Mouse (Mus musculus): ENCODE results near the gene Ube2d3. TPM values are rescaled to one million over a fixed set of nuclear protein-coding genes. Genes with fewer than 3 reads are reported as not detected.

Ube2d3 gene
- polyA plus RNA-seq, 1 experiment from 2014 or later, result 383 TPM

DNA sequence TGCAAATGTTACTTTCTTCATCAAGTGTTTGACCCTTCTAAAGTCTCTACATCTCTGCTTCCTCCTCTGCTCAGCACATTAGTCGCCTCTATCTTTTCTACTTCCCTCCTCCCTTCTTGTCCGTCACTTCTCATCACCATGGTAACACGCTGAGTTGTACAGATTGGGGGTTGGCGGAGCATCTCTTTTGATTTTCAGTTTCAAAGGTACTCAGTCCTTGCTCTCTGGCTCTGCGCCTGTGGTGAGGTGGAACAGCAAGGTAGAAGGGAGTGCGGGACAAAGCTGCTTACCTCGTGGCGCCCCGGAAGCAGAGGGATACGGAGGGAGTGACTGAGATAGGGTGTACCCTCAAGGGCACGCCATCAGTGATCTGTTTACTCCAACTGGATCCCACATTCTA lies 75.3 kb downstream of the Ube2d3 start:
- H3K4me2 ChIP-seq (ENCODE audit: low read length), result 0 out of 2 replicates have a peak overlapping the region, but pooled peaks have one; percentile 31
- no peaks in the 10 kb centered on the region for H3K36me3 ChIP-seq (ENCODE audit: control insufficient read depth, insufficient read depth)
- H3K27ac ChIP-seq (ENCODE audit: low read length), result no peak overlapping the region; the same call in 1 of the 2 replicates
- WGBS, result 41% methylated on average over 11 of the region's 11 CpGs
- H3K27me3 ChIP-seq (replicated peaks; ENCODE audit: control insufficient read depth, insufficient read depth, low read length), result no peaks in the 10 kb centered on the region
- peaks cover 2% of the 10 kb centered on the region; the same call in 1 of the 2 replicates for H3K4me1 ChIP-seq (replicated peaks; ENCODE audit: control insufficient read depth, insufficient read depth, low read length)
- H3K4me3 ChIP-seq (replicated peaks; ENCODE audit: low read length), result no peak overlapping the region
- ATAC-seq, result peak; percentile 87
- H3K9ac ChIP-seq (replicated peaks; ENCODE audit: low read depth, low read length), result no peak overlapping the region
- H3K9me3 ChIP-seq (ENCODE audit: control insufficient read depth, low read length), result no peaks in the 10 kb centered on the region

DNA sequence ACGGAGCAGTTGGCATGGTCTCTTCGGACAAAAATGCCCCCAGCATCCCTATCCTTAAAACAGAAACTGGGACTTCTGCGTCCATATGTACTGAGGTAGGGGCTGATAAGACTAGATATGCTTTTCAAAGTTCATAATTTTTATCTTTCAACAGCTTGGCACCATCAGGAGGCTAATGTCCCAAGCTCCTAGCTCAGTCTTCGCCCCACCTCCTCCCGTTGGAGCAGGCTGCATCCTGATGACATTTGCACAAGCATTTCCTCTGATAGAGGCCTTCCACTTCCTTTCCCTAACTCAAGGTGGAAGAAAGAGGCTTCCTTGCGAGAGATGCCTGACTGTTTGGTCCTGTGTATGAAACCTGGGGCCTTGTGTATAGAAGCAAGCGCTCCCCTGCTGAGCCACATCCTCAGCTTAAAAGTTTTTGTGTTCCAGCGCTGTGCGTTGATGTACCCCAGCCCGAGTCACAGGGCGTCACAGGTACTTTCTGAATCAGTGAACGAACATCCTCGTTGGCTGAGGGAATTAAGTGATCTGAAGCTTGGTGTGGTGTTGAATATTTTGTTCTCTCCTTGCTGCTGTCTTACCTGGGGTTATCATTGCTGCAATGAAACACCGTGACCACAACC lies 76.0 kb downstream of the Ube2d3 start:
- H3K9me3 ChIP-seq (ENCODE audit: control insufficient read depth, low read length), result no peaks in the 10 kb centered on the region
- 81% methylated on average over 14 of the region's 14 CpGs for WGBS
- H3K4me2 ChIP-seq (ENCODE audit: low read length), result no peak overlapping the region

DNA sequence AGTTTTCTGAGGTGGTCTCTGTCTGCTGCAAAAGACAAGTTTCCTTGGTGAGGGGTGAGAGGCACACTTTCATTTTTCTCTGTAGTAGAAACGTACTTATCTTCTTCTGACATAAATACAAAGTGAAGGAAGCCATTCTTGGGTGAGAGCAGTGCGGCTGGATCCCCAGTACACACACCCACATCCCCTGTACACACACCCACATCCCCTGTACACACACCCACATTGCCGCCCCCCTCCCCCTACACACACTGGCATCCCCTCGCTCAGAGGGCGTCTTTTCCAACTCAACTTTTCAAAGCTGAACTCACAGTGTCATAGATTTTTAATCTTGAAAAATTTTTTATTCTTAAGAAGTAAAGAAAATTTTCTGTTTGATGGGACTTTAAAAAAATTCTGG lies 77.3 kb downstream of the Ube2d3 start:
- Histone ChIP-seq H3K4me3 (replicated peaks; ENCODE audit: low read length) (no peak overlapping the region), H3K27ac (ENCODE audit: low read length) (no peak overlapping the region), H3K27me3 (replicated peaks; ENCODE audit: control insufficient read depth, insufficient read depth, low read length) (no peaks in the 10 kb centered on the region), H3K4me1 (replicated peaks; ENCODE audit: control insufficient read depth, insufficient read depth, low read length) (peaks cover 2% of the 10 kb centered on the region; the same call in 1 of the 2 replicates), H3K9me3 (ENCODE audit: control insufficient read depth, low read length) (no peaks in the 10 kb centered on the region), H3K36me3 (ENCODE audit: control insufficient read depth, insufficient read depth) (no peaks in the 10 kb centered on the region), H3K4me2 (ENCODE audit: low read length) (no peak overlapping the region), H3K9ac (replicated peaks; ENCODE audit: low read depth, low read length) (no peak overlapping the region)
- 85% methylated on average over 5 of the region's 5 CpGs for WGBS
- ATAC-seq, result no peak

More for the DNA sequence above, 76.0 kb downstream of the Ube2d3 start:
- Histone ChIP-seq H3K27me3 (replicated peaks; ENCODE audit: control insufficient read depth, insufficient read depth, low read length) (no peaks in the 10 kb centered on the region), H3K4me3 (replicated peaks; ENCODE audit: low read length) (no peak overlapping the region), H3K36me3 (ENCODE audit: control insufficient read depth, insufficient read depth) (no peaks in the 10 kb centered on the region), H3K4me1 (replicated peaks; ENCODE audit: control insufficient read depth, insufficient read depth, low read length) (peaks cover 2% of the 10 kb centered on the region; the same call in 1 of the 2 replicates), H3K27ac (ENCODE audit: low read length) (no peak overlapping the region; the same call in 1 of the 2 replicates), H3K9ac (replicated peaks; ENCODE audit: low read depth, low read length) (no peak overlapping the region)
- ATAC-seq, result no peak

DNA sequence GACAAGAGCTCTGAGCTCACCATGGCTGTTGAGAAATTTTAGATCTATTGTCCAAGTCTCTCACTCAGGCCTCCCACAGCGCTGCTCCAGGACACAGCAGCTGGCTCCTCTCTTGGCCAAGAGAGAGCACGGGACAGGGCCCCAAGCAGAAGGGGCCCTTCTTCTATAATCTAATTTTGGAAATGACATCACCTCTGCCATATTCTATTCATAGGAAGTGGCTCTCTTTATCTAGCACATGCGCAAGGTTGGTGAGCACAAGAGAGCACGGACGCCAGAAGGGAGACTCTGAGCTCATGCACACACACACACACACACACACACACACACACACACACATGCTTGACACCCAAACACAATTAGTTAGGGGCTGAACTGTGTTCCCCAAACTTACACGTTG lies 78.9 kb downstream of the Ube2d3 start:
- Histone ChIP-seq H3K4me1 (replicated peaks; ENCODE audit: control insufficient read depth, insufficient read depth, low read length) (peaks cover 2% of the 10 kb centered on the region; the same call in 1 of the 2 replicates), H3K4me3 (replicated peaks; ENCODE audit: low read length) (no peak overlapping the region), H3K4me2 (ENCODE audit: low read length) (no peak overlapping the region), H3K9me3 (ENCODE audit: control insufficient read depth, low read length) (no peaks in the 10 kb centered on the region), H3K9ac (replicated peaks; ENCODE audit: low read depth, low read length) (no peak overlapping the region), H3K27me3 (replicated peaks; ENCODE audit: control insufficient read depth, insufficient read depth, low read length) (no peaks in the 10 kb centered on the region), H3K36me3 (ENCODE audit: control insufficient read depth, insufficient read depth) (no peaks in the 10 kb centered on the region), H3K27ac (ENCODE audit: low read length) (no peak overlapping the region)
- 63% methylated on average over 6 of the region's 6 CpGs for WGBS
- no peak for ATAC-seq

Other genes starting within 250 kb of the Ube2d3 start
- gene Cenpe, start 225.6 kb upstream of the Ube2d3 start, polyA plus RNA-seq (2015; fragmentation: Nextera tagmentation; extraction: Ambion mirVana), result 10.5 and 13.5 TPM in 2 replicates
- gene Bdh2, start 156.9 kb upstream of the Ube2d3 start, polyA plus RNA-seq (2015; fragmentation: Nextera tagmentation; extraction: Ambion mirVana), result 2.1 and 3.4 TPM in 2 replicates
- gene Slc9b2, start 130.4 kb upstream of the Ube2d3 start, polyA plus RNA-seq (2015; fragmentation: Nextera tagmentation; extraction: Ambion mirVana), result 1.3 and 2.1 TPM in 2 replicates
- gene Slc9b1, start 90.1 kb upstream of the Ube2d3 start, polyA plus RNA-seq (2015; fragmentation: Nextera tagmentation; extraction: Ambion mirVana), result not detected in 2 replicates
- gene Cisd2, start 14.2 kb upstream of the Ube2d3 start, polyA plus RNA-seq (2015; fragmentation: Nextera tagmentation; extraction: Ambion mirVana), result 63.7 and 72.5 TPM in 2 replicates
- gene Manba, start 47.5 kb downstream of the Ube2d3 start, polyA plus RNA-seq (2015; fragmentation: Nextera tagmentation; extraction: Ambion mirVana), result 4.3 and 4.6 TPM in 2 replicates

Data from forebrain, embryonic 16.5 days (tissue).